Mouse (Mus musculus): Measurements from ENCODE around the gene Slc4a4. TPM values are rescaled to one million over a fixed set of nuclear protein-coding genes. Genes with fewer than 3 reads are reported as not detected.

Slc4a4 gene
- total RNA-seq, 2 experiments from 2014 or later, result 16.6 to 22.0 TPM

GRCm38 (mm10) chr5:89120881-89121280, 234.3 kb downstream of the Slc4a4 start:
- DNase-seq, result no peak
- intact Hi-C loops (cut with DNase I), result no loop called here

- intact Hi-C loops (cut with DNase I), result no loop called here
- DNase-seq, result no peak
Observed at GRCm38 (mm10) chr5:89123270-89123903, 236.8 kb downstream of the Slc4a4 start.

GRCm38 (mm10) chr5:89128210-89128609, 241.6 kb downstream of the Slc4a4 start:
- intact Hi-C loops (cut with DNase I), result no loop called here
- no peak for DNase-seq

GRCm38 (mm10) chr5:89135776-89136175, 249.2 kb downstream of the Slc4a4 start:
- intact Hi-C loops (cut with DNase I), result no loop called here
- DNase-seq, result no peak

GRCm38 (mm10) chr5:89140070-89140469, 253.5 kb downstream of the Slc4a4 start:
- intact Hi-C loops (cut with DNase I), result no loop called here
- no peak for DNase-seq

GRCm38 (mm10) chr5:89141761-89142160, 255.1 kb downstream of the Slc4a4 start:
- DNase-seq, result no peak
- intact Hi-C loops (cut with DNase I), result no loop called here

GRCm38 (mm10) chr5:89146276-89146675, 259.7 kb downstream of the Slc4a4 start:
- no peak for DNase-seq
- intact Hi-C loops (cut with DNase I), result loop anchor here (5.0 kb wide), 1 partner anchor 219 kb away; no protein-coding TSS in a partner anchor

GRCm38 (mm10) chr5:89147282-89147790, 260.7 kb downstream of the Slc4a4 start:
- intact Hi-C loops (cut with DNase I), result loop anchor here (5.0 kb wide), 1 partner anchor 220 kb away; no protein-coding TSS in a partner anchor
- DNase-seq, result no peak

- DNase-seq, result peak; percentile 28 to 46
- intact Hi-C loops (cut with DNase I), result loop anchor here (5.0 kb wide), 1 partner anchor 222 kb away; no protein-coding TSS in a partner anchor
Observed at GRCm38 (mm10) chr5:89149436-89150040, 262.9 kb downstream of the Slc4a4 start.

GRCm38 (mm10) chr5:89151076-89151475, 264.5 kb downstream of the Slc4a4 start:
- intact Hi-C loops (cut with DNase I), result no loop called here
- DNase-seq, result no peak

GRCm38 (mm10) chr5:89171025-89171718, 284.6 kb downstream of the Slc4a4 start:
- DNase-seq, result no peak
- intact Hi-C loops (cut with DNase I), result no loop called here

GRCm38 (mm10) chr5:89190063-89190462, 303.4 kb downstream of the Slc4a4 start:
- intact Hi-C loops (cut with DNase I), result no loop called here
- DNase-seq, result no peak

GRCm38 (mm10) chr5:89194654-89195053, 308.0 kb downstream of the Slc4a4 start:
- intact Hi-C loops (cut with DNase I), result no loop called here
- DNase-seq, result no peak

- no peak for DNase-seq
- intact Hi-C loops (cut with DNase I), result no loop called here
Observed at GRCm38 (mm10) chr5:89198501-89198900, 311.9 kb downstream of the Slc4a4 start.

GRCm38 (mm10) chr5:89209973-89210703, 323.5 kb downstream of the Slc4a4 start:
- no peak for DNase-seq
- intact Hi-C loops (cut with DNase I), result no loop called here

- DNase-seq, result no peak
- intact Hi-C loops (cut with DNase I), result no loop called here
Observed at GRCm38 (mm10) chr5:89211057-89211456, 324.4 kb downstream of the Slc4a4 start.

GRCm38 (mm10) chr5:89218222-89218621, 331.6 kb downstream of the Slc4a4 start:
- intact Hi-C loops (cut with DNase I), result no loop called here
- no peak for DNase-seq

GRCm38 (mm10) chr5:89218709-89219108, 332.1 kb downstream of the Slc4a4 start:
- no peak for DNase-seq
- intact Hi-C loops (cut with DNase I), result no loop called here

- DNase-seq, result peak; percentile 4 to 33
- intact Hi-C loops (cut with DNase I), result loop anchor here (5.0 kb wide), 3 partner anchors 294 to 429 kb away; partner anchors contain the start of gene Slc4a4
Observed at GRCm38 (mm10) chr5:89221658-89222057, 335.0 kb downstream of the Slc4a4 start.

- intact Hi-C loops (cut with DNase I), result loop anchor here (5.0 kb wide), 3 partner anchors 296 to 431 kb away; partner anchors contain the start of gene Slc4a4
Observed at GRCm38 (mm10) chr5:89223061-89223740, 336.6 kb downstream of the Slc4a4 start.

More at GRCm38 (mm10) chr5:89223061-89223740, 336.6 kb downstream of the Slc4a4 start:
- no peak for DNase-seq
